Mouse (Mus musculus) cerebellum, adult 2 months (tissue): Measurements from ENCODE around the gene Slc39a7. TPM values are rescaled to one million over a fixed set of nuclear protein-coding genes. Genes with fewer than 3 reads are reported as not detected.

ENCODE experiments used
- DNase-seq, 2 experiments: peaks; one replicate each; pipeline ENCODE4 v3.0.0; 2021
- H3K27ac ChIP-seq: fragments of 200-500 bp; 2 replicates; pipeline ENCODE4 v1.5.1; 2012; ENCODE audit warnings: low read length, control low read depth, inconsistent platforms; ENCODE audit not compliant: insufficient read depth
- H3K27me3 ChIP-seq: fragments of 200-500 bp; 2 replicates; pipeline ENCODE4 v1.6.1; 2012; ENCODE audit warnings: inconsistent platforms, mild to moderate bottlenecking, low read length, moderate library complexity; ENCODE audit not compliant: control insufficient read depth, insufficient read depth
- H3K4me1 ChIP-seq: fragments of 200-500 bp; 2 replicates; pipeline ENCODE4 v1.6.1; 2011; ENCODE audit warnings: low read length; ENCODE audit not compliant: control insufficient read depth, insufficient read depth
- H3K4me3 ChIP-seq: fragments of 200-500 bp; replicated peaks from 2 replicates; pipeline ENCODE3; 2011; ENCODE audit warnings: mild to moderate bottlenecking, low read depth, low read length, control low read depth; ENCODE audit not compliant: insufficient read depth
- CTCF ChIP-seq: fragments of 200-500 bp; IDR thresholded peaks from 2 replicates; pipeline ENCODE4 v1.5.1; 2011; ENCODE audit warnings: low read depth, mild to moderate bottlenecking, control low read depth, low read length, moderate library complexity, borderline replicate concordance; ENCODE audit not compliant: insufficient read depth
- POLR2A ChIP-seq: fragments of 200-500 bp; IDR thresholded peaks from 2 replicates; pipeline ENCODE4 v1.6.1; 2011; ENCODE audit warnings: low read length, control low read depth, borderline replicate concordance; ENCODE audit not compliant: insufficient read depth
- WGBS: fragments of 180-500 bp; shearing (Covaris S2); methylation state at CpG from one replicate; pipeline ENCODE4 v1.1.7; 2018; 5-methylcytosine and 5-hydroxymethylcytosine counted together
- polyA plus RNA-seq: library from polyadenylated mRNA; depleted of rRNA; stranded (reverse); fragments of >200 nt; gene quantifications from 2 replicates; pipeline ENCODE4 v1.2.3, GENCODE M21; 2012; rRNA removed

Slc39a7 gene
- 120 and 123 TPM in 2 replicates for polyA plus RNA-seq

GRCm38 (mm10) chr17:34031465-34032173 is at the start of gene Slc39a7, which contains the start of gene Rxrb:
TSS of gene Slc39a7 (minus strand) at chr17:34031682.
TSS of gene Rxrb (plus strand) at chr17:34031812.
- under 1% methylated on average over 73 of the region's 88 CpGs for WGBS
- Histone ChIP-seq H3K4me1 (peaks cover 28% of the 10 kb centered on the region), H3K27me3 (no peaks in the 10 kb centered on the region)

GRCm38 (mm10) chr17:34079621-34080020 is 48.1 kb upstream of the Slc39a7 start:
- Histone ChIP-seq H3K27ac (no peak overlapping the region), H3K4me1 (no peaks in the 10 kb centered on the region), H3K27me3 (no peaks in the 10 kb centered on the region), H3K4me3 (no peak overlapping the region)
- DNase-seq, result peak in 1 of 2 experiments; percentile 45
- no peak for TF ChIP-seq POLR2A
- no peak for TF ChIP-seq CTCF
- 5% methylated on average over 5 of the region's 5 CpGs for WGBS

More at GRCm38 (mm10) chr17:34031465-34032173, at the start of gene Slc39a7, which contains the start of gene Rxrb:
- peak within 1 kb of the TSS; percentile 94 for H3K4me3 ChIP-seq
- peak; percentile 97 to 98 for DNase-seq
- peak within 1 kb of the TSS; percentile 91 for H3K27ac ChIP-seq
- no peak for TF ChIP-seq CTCF
- peak; percentile 55 for TF ChIP-seq POLR2A

GRCm38 (mm10) chr17:34079002-34079401 is 47.5 kb upstream of the Slc39a7 start:
- WGBS, result 85% methylated on average over 11 of the region's 11 CpGs
- TF ChIP-seq CTCF, result no peak
- TF ChIP-seq POLR2A, result no peak

GRCm38 (mm10) chr17:34078148-34078547 is 46.7 kb upstream of the Slc39a7 start:
- TF ChIP-seq CTCF, result no peak
- no peak for TF ChIP-seq POLR2A
- DNase-seq, result no peak
- no peaks in the 10 kb centered on the region for H3K27me3 ChIP-seq
- no peak overlapping the region for H3K4me3 ChIP-seq
- H3K27ac ChIP-seq, result no peak overlapping the region
- WGBS, result 59% methylated on average over 4 of the region's 4 CpGs
- no peaks in the 10 kb centered on the region for H3K4me1 ChIP-seq

More at GRCm38 (mm10) chr17:34079002-34079401, 47.5 kb upstream of the Slc39a7 start:
- DNase-seq, result no peak
- Histone ChIP-seq H3K27ac (no peak overlapping the region), H3K4me1 (no peaks in the 10 kb centered on the region), H3K4me3 (no peak overlapping the region), H3K27me3 (no peaks in the 10 kb centered on the region)

GRCm38 (mm10) chr17:34077549-34077948 is 46.1 kb upstream of the Slc39a7 start:
- Histone ChIP-seq H3K27ac (no peak overlapping the region), H3K4me3 (no peak overlapping the region), H3K27me3 (no peaks in the 10 kb centered on the region), H3K4me1 (no peaks in the 10 kb centered on the region)
- TF ChIP-seq POLR2A (no peak), CTCF (peak; percentile 53; the same call in 1 of the 2 replicates)
- DNase-seq, result peak; percentile 45 to 49
- WGBS, result under 1% methylated on average over 9 of the region's 9 CpGs

- H3K4me3 ChIP-seq, result no peak overlapping the region
- no peaks in the 10 kb centered on the region for H3K27me3 ChIP-seq
- H3K4me1 ChIP-seq, result no peaks in the 10 kb centered on the region
- TF ChIP-seq CTCF (no peak; the same call in 1 of the 2 replicates), POLR2A (no peak)
- 35% methylated on average over 7 of the region's 7 CpGs for WGBS
- H3K27ac ChIP-seq, result no peak overlapping the region
- peak; percentile 38 to 60 for DNase-seq
Measured at GRCm38 (mm10) chr17:34075271-34075670, 43.8 kb upstream of the Slc39a7 start.

GRCm38 (mm10) chr17:34072091-34072490 is 40.6 kb upstream of the Slc39a7 start:
- Histone ChIP-seq H3K27me3 (no peaks in the 10 kb centered on the region), H3K27ac (no peak overlapping the region), H3K4me1 (no peaks in the 10 kb centered on the region), H3K4me3 (no peak overlapping the region)
- WGBS, result 69% methylated on average over 5 of the region's 5 CpGs
- no peak for DNase-seq
- TF ChIP-seq CTCF (no peak), POLR2A (no peak)

- Histone ChIP-seq H3K4me3 (no peak overlapping the region), H3K27me3 (no peaks in the 10 kb centered on the region), H3K4me1 (no peaks in the 10 kb centered on the region), H3K27ac (no peak overlapping the region)
- WGBS, result 33% methylated on average over 3 of the region's 3 CpGs
- TF ChIP-seq POLR2A (no peak), CTCF (no peak)
- DNase-seq, result no peak
Measured at GRCm38 (mm10) chr17:34068864-34069263, 37.4 kb upstream of the Slc39a7 start.
